Mouse (Mus musculus): ENCODE measurements around the gene Zfp692. TPM values are rescaled to one million over a fixed set of nuclear protein-coding genes. Genes with fewer than 3 reads are reported as not detected.

Gene Zfp692
- polyA plus RNA-seq, 1 experiment from 2014 or later: 11.5 TPM

DNA sequence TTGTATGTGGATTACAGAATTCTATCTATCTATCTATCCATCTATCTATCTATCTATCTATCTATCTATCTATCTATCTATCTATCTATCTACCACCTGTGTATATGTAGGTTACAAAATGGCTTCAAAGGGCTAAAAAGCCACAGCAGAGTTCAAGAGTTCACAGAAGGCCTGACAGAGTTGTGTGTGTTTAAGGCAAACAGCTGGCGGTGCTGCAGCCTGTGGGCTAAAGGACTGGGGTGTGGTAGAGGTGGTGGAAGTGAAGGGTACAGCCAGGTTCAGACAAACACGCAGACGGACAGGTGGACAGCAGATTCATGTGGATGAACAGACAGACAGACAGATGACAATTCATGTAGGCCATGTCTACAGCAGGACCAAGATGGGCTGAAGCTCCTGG lies 38.6 kb upstream of the Zfp692 start:
- no peaks in the 10 kb centered on the region for H3K36me3 ChIP-seq (ENCODE audit: insufficient read depth, low read length)
- no peak for DNase-seq (ENCODE audit: low spot score)
- 85% methylated on average over 3 of the region's 3 CpGs for WGBS
- no peaks in the 10 kb centered on the region for H3K4me1 ChIP-seq (replicated peaks; ENCODE audit: insufficient read depth, low read length)
- no peak overlapping the region for H3K4me3 ChIP-seq (replicated peaks; ENCODE audit: low read depth, low read length)
- TF ChIP-seq CTCF (IDR thresholded peaks at IDR 0.05; ENCODE audit: low read depth): no peak
- no peak overlapping the region for H3K27ac ChIP-seq
- no peak for ATAC-seq (replicated peaks; ENCODE audit: low FRiP score, low read depth)
- H3K4me2 ChIP-seq (ENCODE audit: low read length): no peak overlapping the region
- H3K27me3 ChIP-seq (ENCODE audit: insufficient read depth, low read length): no peaks in the 10 kb centered on the region
- H3K9me3 ChIP-seq (replicated peaks; ENCODE audit: low read length): no peaks in the 10 kb centered on the region
- H3K9ac ChIP-seq (ENCODE audit: low read depth, low read length): no peak overlapping the region

DNA sequence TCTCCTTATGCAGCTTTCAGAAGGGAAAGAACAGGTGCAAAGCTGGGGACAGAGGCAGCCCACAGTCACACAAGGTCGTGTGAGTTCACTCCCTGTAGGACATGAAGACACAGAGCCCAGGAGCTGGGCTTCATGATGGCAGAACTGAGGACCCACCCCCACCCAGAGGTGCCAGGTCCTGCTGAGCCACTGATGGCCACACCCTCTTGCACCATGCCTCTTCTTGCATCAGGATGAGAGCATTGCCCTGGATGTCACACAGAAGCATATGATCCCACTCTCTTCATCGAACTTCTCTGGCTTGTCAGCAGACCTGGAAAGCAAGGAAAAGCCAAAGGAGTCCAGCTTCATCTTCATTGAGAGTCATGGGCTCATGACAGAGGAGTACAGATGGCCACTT lies 32.3 kb upstream of the Zfp692 start, which contains the start of gene 4930438A08Rik:
Gene 4930438A08Rik, plus strand, starts transcription at position 228 of the 400 bp plus-strand sequence.
- H3K9ac ChIP-seq (ENCODE audit: low read depth, low read length): no peak within 1 kb of the TSS
- no peaks in the 10 kb centered on the region for H3K36me3 ChIP-seq (ENCODE audit: insufficient read depth, low read length)
- no peaks in the 10 kb centered on the region for H3K4me1 ChIP-seq (replicated peaks; ENCODE audit: insufficient read depth, low read length)
- ATAC-seq (replicated peaks; ENCODE audit: low FRiP score, low read depth): no peak
- H3K27me3 ChIP-seq (ENCODE audit: insufficient read depth, low read length): no peaks in the 10 kb centered on the region
- H3K4me3 ChIP-seq (replicated peaks; ENCODE audit: low read depth, low read length): no peak within 1 kb of the TSS
- WGBS: 36% methylated on average over 2 of the region's 2 CpGs
- H3K9me3 ChIP-seq (replicated peaks; ENCODE audit: low read length): no peaks in the 10 kb centered on the region
- H3K4me2 ChIP-seq (ENCODE audit: low read length): no peak within 1 kb of the TSS
- TF ChIP-seq CTCF (IDR thresholded peaks at IDR 0.05; ENCODE audit: low read depth): no peak
- DNase-seq (ENCODE audit: low spot score): no peak
- no peak within 1 kb of the TSS for H3K27ac ChIP-seq

DNA sequence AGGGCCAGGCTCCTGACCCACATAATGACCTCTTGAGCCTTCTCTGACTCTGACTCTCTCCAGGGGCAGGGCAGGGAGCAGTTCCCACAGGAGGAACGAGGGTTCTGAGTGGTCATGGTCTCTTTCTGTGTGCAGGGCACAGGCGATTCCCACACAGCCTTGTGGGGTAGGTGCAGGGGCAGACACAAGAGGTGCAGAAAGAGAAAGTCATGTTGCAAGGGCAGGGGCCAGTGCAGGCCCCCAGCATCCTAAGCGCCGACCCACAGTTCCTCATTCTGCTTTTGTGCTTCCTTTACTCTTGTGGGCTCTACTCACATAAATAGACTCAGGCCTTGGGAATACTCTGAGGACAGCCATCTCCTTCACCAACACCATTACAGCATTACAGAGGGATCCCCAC lies 31.1 kb upstream of the Zfp692 start:
- H3K4me2 ChIP-seq (ENCODE audit: low read length): no peak overlapping the region
- DNase-seq (ENCODE audit: low spot score): no peak
- no peaks in the 10 kb centered on the region for H3K27me3 ChIP-seq (ENCODE audit: insufficient read depth, low read length)
- H3K27ac ChIP-seq: no peak overlapping the region
- no peaks in the 10 kb centered on the region for H3K4me1 ChIP-seq (replicated peaks; ENCODE audit: insufficient read depth, low read length)
- H3K9ac ChIP-seq (ENCODE audit: low read depth, low read length): no peak overlapping the region
- no peaks in the 10 kb centered on the region for H3K36me3 ChIP-seq (ENCODE audit: insufficient read depth, low read length)
- no peaks in the 10 kb centered on the region for H3K9me3 ChIP-seq (replicated peaks; ENCODE audit: low read length)
- ATAC-seq (replicated peaks; ENCODE audit: low FRiP score, low read depth): no peak
- 74% methylated on average over 4 of the region's 4 CpGs for WGBS
- no peak for TF ChIP-seq CTCF (IDR thresholded peaks at IDR 0.05; ENCODE audit: low read depth)
- no peak overlapping the region for H3K4me3 ChIP-seq (replicated peaks; ENCODE audit: low read depth, low read length)

DNA sequence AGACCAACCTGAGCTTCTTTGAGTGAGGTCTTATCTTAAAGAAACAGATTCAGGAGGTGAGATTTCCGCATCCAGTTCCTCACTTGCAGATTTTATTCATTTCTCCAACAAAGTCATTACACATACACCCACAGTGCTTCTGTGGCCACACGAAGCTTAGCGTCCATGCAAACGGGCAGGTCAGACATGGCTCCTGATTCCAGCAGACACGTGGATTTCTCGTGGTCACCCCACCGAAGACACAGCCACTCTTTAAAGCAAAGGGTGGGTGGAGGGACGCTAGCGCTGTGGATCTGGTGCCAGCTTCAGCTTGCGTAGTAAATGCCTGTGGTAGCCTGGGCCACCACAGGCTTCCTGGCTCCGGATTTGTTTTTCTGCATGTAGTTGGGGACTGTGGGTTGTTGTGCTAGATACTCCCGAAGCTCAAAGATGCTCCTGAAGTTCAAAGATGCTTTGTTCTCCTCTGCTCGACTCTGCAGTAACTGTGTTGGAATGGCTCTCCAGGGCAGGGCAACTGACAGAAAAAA lies 24.8 kb upstream of the Zfp692 start:
- Histone ChIP-seq H3K9me3 (replicated peaks; ENCODE audit: low read length) (no peaks in the 10 kb centered on the region), H3K4me3 (replicated peaks; ENCODE audit: low read depth, low read length) (no peak overlapping the region), H3K4me2 (ENCODE audit: low read length) (no peak overlapping the region), H3K27ac (no peak overlapping the region), H3K9ac (ENCODE audit: low read depth, low read length) (no peak overlapping the region), H3K36me3 (ENCODE audit: insufficient read depth, low read length) (no peaks in the 10 kb centered on the region), H3K27me3 (ENCODE audit: insufficient read depth, low read length) (no peaks in the 10 kb centered on the region), H3K4me1 (replicated peaks; ENCODE audit: insufficient read depth, low read length) (no peaks in the 10 kb centered on the region)
- TF ChIP-seq CTCF (IDR thresholded peaks at IDR 0.05; ENCODE audit: low read depth): no peak
- DNase-seq (ENCODE audit: low spot score): no peak
- no peak for ATAC-seq (replicated peaks; ENCODE audit: low FRiP score, low read depth)
- WGBS: 85% methylated on average over 13 of the region's 13 CpGs

DNA sequence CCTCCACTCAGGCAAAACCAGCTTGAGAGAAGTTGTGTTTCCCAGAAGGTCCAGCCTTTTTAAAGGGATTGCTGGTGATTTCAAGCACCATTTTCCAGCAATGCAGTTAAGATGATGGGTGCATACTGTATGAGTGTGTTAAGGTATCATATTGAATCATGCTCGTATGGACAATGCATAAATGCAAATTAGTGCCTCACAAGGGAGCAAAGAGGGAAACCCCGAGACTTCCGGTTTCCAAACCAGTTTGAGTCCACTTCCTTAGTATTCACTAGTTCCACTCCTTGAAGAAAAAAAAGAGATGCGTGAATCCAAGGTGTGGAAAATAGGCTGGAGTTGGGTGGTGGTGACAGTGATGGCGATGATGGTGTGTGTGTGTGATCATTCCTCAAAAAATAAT lies 24.4 kb upstream of the Zfp692 start:
- H3K36me3 ChIP-seq (ENCODE audit: insufficient read depth, low read length): no peaks in the 10 kb centered on the region
- H3K27ac ChIP-seq: no peak overlapping the region
- TF ChIP-seq CTCF (IDR thresholded peaks at IDR 0.05; ENCODE audit: low read depth): no peak
- no peak overlapping the region for H3K4me3 ChIP-seq (replicated peaks; ENCODE audit: low read depth, low read length)
- ATAC-seq (replicated peaks; ENCODE audit: low FRiP score, low read depth): no peak
- WGBS: 78% methylated on average over 5 of the region's 5 CpGs
- no peaks in the 10 kb centered on the region for H3K4me1 ChIP-seq (replicated peaks; ENCODE audit: insufficient read depth, low read length)
- no peak overlapping the region for H3K4me2 ChIP-seq (ENCODE audit: low read length)
- no peak overlapping the region for H3K9ac ChIP-seq (ENCODE audit: low read depth, low read length)
- no peak for DNase-seq (ENCODE audit: low spot score)
- H3K9me3 ChIP-seq (replicated peaks; ENCODE audit: low read length): no peaks in the 10 kb centered on the region
- H3K27me3 ChIP-seq (ENCODE audit: insufficient read depth, low read length): no peaks in the 10 kb centered on the region

DNA sequence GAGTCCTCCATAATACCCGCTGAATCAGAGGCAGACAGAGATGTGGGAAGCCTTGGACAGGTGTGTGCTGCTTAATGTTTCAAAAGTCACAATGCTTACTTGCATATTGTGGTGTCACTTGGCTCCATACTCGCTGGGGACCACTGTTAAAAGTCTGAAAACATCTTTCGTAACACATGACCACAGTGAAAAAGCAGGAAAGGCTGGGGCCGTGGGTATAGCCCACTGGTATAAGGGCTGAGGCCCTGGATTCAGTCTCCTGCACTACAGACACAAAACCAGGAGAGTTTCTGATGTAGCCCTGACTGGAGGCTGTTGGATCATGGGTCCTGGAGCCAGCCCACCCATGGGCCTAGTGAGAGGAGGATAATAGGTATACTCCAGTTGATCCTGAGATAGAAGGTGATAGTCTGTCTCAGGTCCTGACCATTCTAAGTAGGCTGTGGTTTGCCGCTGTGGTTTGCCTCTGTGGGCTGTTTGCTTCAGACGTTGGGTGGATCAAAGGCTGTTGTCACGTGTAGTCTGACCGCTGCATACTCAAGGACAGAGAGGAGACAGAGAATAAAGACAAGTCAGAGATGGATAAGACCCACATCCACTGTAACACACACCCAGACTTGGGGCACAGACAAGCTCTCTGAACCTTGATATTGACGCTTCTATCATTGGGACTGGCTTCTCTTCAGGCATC lies 16.7 kb upstream of the Zfp692 start:
- DNase-seq (ENCODE audit: low spot score) (no peak), ATAC-seq (replicated peaks; ENCODE audit: low FRiP score, low read depth) (no peak)
- Histone ChIP-seq H3K4me1 (replicated peaks; ENCODE audit: insufficient read depth, low read length) (no peaks in the 10 kb centered on the region), H3K27me3 (ENCODE audit: insufficient read depth, low read length) (no peaks in the 10 kb centered on the region), H3K4me3 (replicated peaks; ENCODE audit: low read depth, low read length) (no peak overlapping the region), H3K9me3 (replicated peaks; ENCODE audit: low read length) (no peaks in the 10 kb centered on the region), H3K9ac (ENCODE audit: low read depth, low read length) (no peak overlapping the region), H3K4me2 (ENCODE audit: low read length) (no peak overlapping the region), H3K27ac (no peak overlapping the region), H3K36me3 (ENCODE audit: insufficient read depth, low read length) (no peaks in the 10 kb centered on the region)
- WGBS: 75% methylated on average over 9 of the region's 9 CpGs
- TF ChIP-seq CTCF (IDR thresholded peaks at IDR 0.05; ENCODE audit: low read depth): no peak
